Mouse (Mus musculus) heart, postnatal 0 days (tissue): Measurements from ENCODE around the gene Emid1.
A peak's percentile ranks its signal among the peaks of the same experiment; 100 is the strongest.

Experiments used
- CTCF ChIP-seq: IDR thresholded peaks from 2 replicates; pipeline ENCODE4 v1.5.1; 2016; ENCODE audit warnings: antibody characterized with exemption, control low read depth, low read depth
- EP300 ChIP-seq: IDR thresholded peaks from 2 replicates; pipeline ENCODE4 v1.6.1; 2016; ENCODE audit warnings: antibody characterized with exemption, low read depth

DNA sequence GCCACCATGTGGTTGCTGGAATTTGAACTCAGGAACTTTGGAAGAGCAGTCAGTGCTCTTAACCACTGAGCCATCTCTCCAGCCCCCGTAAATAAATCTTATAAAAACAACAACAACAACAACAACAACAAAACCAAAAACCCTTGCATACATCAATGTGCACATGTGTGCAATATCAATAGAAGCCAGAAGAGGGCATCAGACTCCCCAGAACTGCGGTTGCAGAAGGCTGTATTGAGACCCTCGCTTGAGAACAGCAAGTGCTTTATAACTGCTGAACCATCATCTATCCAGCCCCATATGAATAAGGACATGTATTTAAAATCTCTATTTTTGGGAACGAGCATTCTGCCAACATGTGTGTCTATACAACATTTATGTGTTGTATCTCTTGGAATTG, 77.2 kb downstream of the Emid1 start:
- TF ChIP-seq CTCF = peak; percentile 47
- no peak for TF ChIP-seq EP300
